Mouse (Mus musculus): ENCODE measurements around the gene Dtx2.
A peak's percentile ranks its signal among the peaks of the same experiment; 100 is the strongest.

- TF ChIP-seq EP300 (IDR thresholded peaks at IDR 0.05; ENCODE audit: low read depth) = no peak
- peak; percentile 57 for TF ChIP-seq CTCF (IDR thresholded peaks at IDR 0.05; ENCODE audit: low read depth)
Measured at GRCm38 (mm10) chr5:135968781-135969180, 25.8 kb upstream of the Dtx2 start.
